Mouse (Mus musculus) MEL (cell line): ENCODE results near the gene Adprh. TPM values are rescaled to one million over a fixed set of nuclear protein-coding genes. Genes with fewer than 3 reads are reported as not detected.

Experiments
- DNase-seq: peaks from one replicate; pipeline ENCODE4 v3.0.0; 2011; ENCODE audit warnings: low read depth, low spot score
- H3K27ac ChIP-seq: 2 replicates; pipeline ENCODE4 v1.5.1; 2012; ENCODE audit warnings: low read depth, mild to moderate bottlenecking, control low read depth, low read length, moderate library complexity; ENCODE audit not compliant: control insufficient read depth
- H3K27me3 ChIP-seq, 2 experiments: fragments of 150-350 bp in 1 of 2; sonication (generic) in 1 of 2; 2 replicates each; pipeline ENCODE4 v1.6.1; 2012; ENCODE audit warnings: low read length in 2 of 2, mild to moderate bottlenecking in 2 of 2, improper control_type of control experiment in 1 of 2, moderate library complexity in 1 of 2; ENCODE audit not compliant: insufficient read depth in 2 of 2, control insufficient read depth in 1 of 2
- H3K36me3 ChIP-seq, 2 experiments: 2 replicates each; pipeline ENCODE4 v1.6.1; 2012 to 2014; ENCODE audit warnings: low read length in 2 of 2, improper control_type of control experiment in 1 of 2, inconsistent platforms in 1 of 2, mild to moderate bottlenecking in 1 of 2; ENCODE audit not compliant: insufficient read depth in 2 of 2, control insufficient read depth in 1 of 2
- H3K4me1 ChIP-seq, 2 experiments: fragments of 150-350 bp in 1 of 2; sonication (generic) in 1 of 2; 2 replicates each; pipeline ENCODE4 v1.6.1; 2012; ENCODE audit warnings: low read length in 2 of 2, improper control_type of control experiment in 1 of 2, mild to moderate bottlenecking in 1 of 2; ENCODE audit not compliant: insufficient read depth in 2 of 2, control insufficient read depth in 1 of 2
- H3K4me3 ChIP-seq, 2 experiments: fragments of 150-350 bp in 1 of 2; sonication (generic) in 1 of 2; 2 replicates each; pipeline ENCODE4 v1.5.1; 2012; ENCODE audit warnings: low read depth in 2 of 2, low read length in 2 of 2, mild to moderate bottlenecking in 2 of 2, moderate library complexity in 2 of 2, control low read depth in 1 of 2, improper control_type of control experiment in 1 of 2; ENCODE audit not compliant: control insufficient read depth in 1 of 2, insufficient read depth in 1 of 2
- H3K79me2 ChIP-seq: 2 replicates; pipeline ENCODE4 v1.6.1; 2012; ENCODE audit warnings: mild to moderate bottlenecking, low read length, moderate library complexity; ENCODE audit not compliant: control insufficient read depth, poor library complexity, insufficient read depth
- H3K9ac ChIP-seq: 2 replicates; pipeline ENCODE4 v1.6.1; 2012; ENCODE audit warnings: low read depth, mild to moderate bottlenecking, control low read depth, low read length, moderate library complexity; ENCODE audit not compliant: control insufficient read depth, poor library complexity, severe bottlenecking
- H3K9me3 ChIP-seq: fragments of 150-350 bp; sonication (generic); replicated peaks from 2 replicates; pipeline ENCODE4 v1.6.1; 2012; ENCODE audit warnings: mild to moderate bottlenecking, low read length, improper control_type of control experiment, moderate library complexity; ENCODE audit not compliant: insufficient read depth
- BHLHE40 ChIP-seq: IDR thresholded peaks from 2 replicates; pipeline ENCODE4 v1.6.1; 2012; ENCODE audit warnings: low read depth, mild to moderate bottlenecking, inconsistent platforms, low read length, improper control_type of control experiment, borderline replicate concordance
- CHD1 ChIP-seq: IDR thresholded peaks from 2 replicates; pipeline ENCODE4 v1.6.1; 2012; ENCODE audit warnings: low read depth, mild to moderate bottlenecking, inconsistent platforms, low read length, improper control_type of control experiment
- CHD2 ChIP-seq: IDR thresholded peaks from 2 replicates; pipeline ENCODE4 v1.6.1; 2011; ENCODE audit warnings: low read length, improper control_type of control experiment
- CTCF ChIP-seq, 3 experiments: IDR thresholded peaks in 2 of 3; conservative IDR thresholded peaks in 1 of 3; 2 replicates each; pipeline ENCODE4 v1.5.1; 2011 to 2012; ENCODE audit warnings: low read length in 3 of 3, low read depth in 2 of 3, mild to moderate bottlenecking in 2 of 3, improper control_type of control experiment in 1 of 3, inconsistent platforms in 1 of 3, mixed read lengths in 1 of 3, moderate library complexity in 1 of 3; ENCODE audit not compliant: control insufficient read depth in 1 of 3, insufficient read depth in 1 of 3, poor library complexity in 1 of 3, severe bottlenecking in 1 of 3
- E2F4 ChIP-seq: IDR thresholded peaks from 2 replicates; pipeline ENCODE4 v1.6.1; 2011; ENCODE audit warnings: low read depth, low read length, improper control_type of control experiment, borderline replicate concordance
- EP300 ChIP-seq, 2 experiments: IDR thresholded peaks; 2 replicates each; pipeline ENCODE4 v1.6.1; 2011; ENCODE audit warnings: improper control_type of control experiment in 2 of 2, low read length in 2 of 2, low read depth in 1 of 2, mild to moderate bottlenecking in 1 of 2
- ETS1 ChIP-seq: IDR thresholded peaks from 2 replicates; pipeline ENCODE4 v1.6.1; 2012; ENCODE audit warnings: low read depth, mild to moderate bottlenecking, inconsistent platforms, low read length, improper control_type of control experiment, moderate library complexity
- GABPA ChIP-seq: IDR thresholded peaks from 2 replicates; pipeline ENCODE4 v1.6.1; 2012; ENCODE audit warnings: low read depth, mild to moderate bottlenecking, inconsistent platforms, low read length, improper control_type of control experiment, moderate library complexity
- GATA1 ChIP-seq: IDR thresholded peaks from 2 replicates; pipeline ENCODE4 v1.6.1; 2011; ENCODE audit warnings: low read depth, low read length, improper control_type of control experiment
- HCFC1 ChIP-seq: IDR thresholded peaks from 2 replicates; pipeline ENCODE4 v1.6.1; 2012; ENCODE audit warnings: low read depth, mild to moderate bottlenecking, inconsistent platforms, low read length, improper control_type of control experiment, moderate library complexity
- JUND ChIP-seq: IDR thresholded peaks from 2 replicates; pipeline ENCODE4 v1.6.1; 2011; ENCODE audit warnings: low read depth, mild to moderate bottlenecking, improper control_type of control experiment, low read length
- KAT2A ChIP-seq: conservative IDR thresholded peaks from 2 replicates; pipeline ENCODE4 v1.6.1; 2012; ENCODE audit warnings: low read depth, low read length, improper control_type of control experiment, inconsistent platforms
- MAFK ChIP-seq: IDR thresholded peaks from 2 replicates; pipeline ENCODE4 v1.6.1; 2011; ENCODE audit warnings: low read depth, mild to moderate bottlenecking, low read length, improper control_type of control experiment, borderline replicate concordance
- MAX ChIP-seq: IDR thresholded peaks from 2 replicates; pipeline ENCODE4 v1.6.1; 2011; ENCODE audit warnings: low read length, improper control_type of control experiment
- MAZ ChIP-seq: IDR thresholded peaks from 2 replicates; pipeline ENCODE4 v1.6.1; 2012; ENCODE audit warnings: low read depth, mild to moderate bottlenecking, inconsistent platforms, low read length, improper control_type of control experiment
- MEF2A ChIP-seq: IDR thresholded peaks from 2 replicates; pipeline ENCODE4 v1.6.1; 2014; ENCODE audit warnings: low read depth, mild to moderate bottlenecking, inconsistent platforms, low read length, improper control_type of control experiment; ENCODE audit not compliant: poor library complexity, insufficient replicate concordance, severe bottlenecking; ENCODE audit errors: extremely low read depth
- MXI1 ChIP-seq: IDR thresholded peaks from 2 replicates; pipeline ENCODE4 v1.6.1; 2011; ENCODE audit warnings: mild to moderate bottlenecking, low read depth, low read length, improper control_type of control experiment
- MYB ChIP-seq: IDR thresholded peaks from 2 replicates; pipeline ENCODE4 v1.6.1; 2011; ENCODE audit warnings: mild to moderate bottlenecking, low read depth, low read length, improper control_type of control experiment
- MYC ChIP-seq: IDR thresholded peaks from 2 replicates; pipeline ENCODE4 v1.6.1; 2011; ENCODE audit warnings: low read depth, mild to moderate bottlenecking, low read length, improper control_type of control experiment, moderate library complexity
- NELFE ChIP-seq: IDR thresholded peaks from 2 replicates; pipeline ENCODE4 v1.6.1; 2011; ENCODE audit warnings: low read depth, low read length, improper control_type of control experiment
- NRF1 ChIP-seq: IDR thresholded peaks from 2 replicates; pipeline ENCODE4 v1.6.1; 2014; ENCODE audit warnings: low read depth, mild to moderate bottlenecking, inconsistent platforms, low read length, improper control_type of control experiment, moderate library complexity; ENCODE audit not compliant: poor library complexity, insufficient read depth, severe bottlenecking
- POLR2AphosphoS2 ChIP-seq: IDR thresholded peaks from 2 replicates; pipeline ENCODE4 v1.6.1; 2011; ENCODE audit warnings: low read length, improper control_type of control experiment
- POLR2AphosphoS5 ChIP-seq: IDR thresholded peaks from 2 replicates; pipeline ENCODE4 v1.6.1; 2012; ENCODE audit warnings: low read depth, borderline replicate concordance, mild to moderate bottlenecking, inconsistent platforms, low read length, moderate library complexity, mixed read lengths
- RCOR1 ChIP-seq: IDR thresholded peaks from 2 replicates; pipeline ENCODE4 v1.6.1; 2012; ENCODE audit warnings: low read depth, mild to moderate bottlenecking, inconsistent platforms, low read length, improper control_type of control experiment
- SIN3A ChIP-seq: IDR thresholded peaks from 2 replicates; pipeline ENCODE4 v1.6.1; 2012; ENCODE audit warnings: low read length, improper control_type of control experiment, inconsistent platforms
- SMC3 ChIP-seq: IDR thresholded peaks from 2 replicates; pipeline ENCODE4 v1.6.1; 2011; ENCODE audit warnings: low read depth, low read length, improper control_type of control experiment
- TAL1 ChIP-seq: IDR thresholded peaks from 2 replicates; pipeline ENCODE4 v1.6.1; 2012; ENCODE audit warnings: mild to moderate bottlenecking, inconsistent platforms, low read length, moderate library complexity, mixed read lengths
- TBP ChIP-seq: IDR thresholded peaks from 2 replicates; pipeline ENCODE4 v1.8.0; 2011; ENCODE audit warnings: low read depth, low read length, improper control_type of control experiment
- TCF12 ChIP-seq: IDR thresholded peaks from 2 replicates; pipeline ENCODE4 v1.6.1; 2014; ENCODE audit warnings: low read depth, mild to moderate bottlenecking, inconsistent platforms, low read length, improper control_type of control experiment, moderate library complexity
- UBTF ChIP-seq: IDR thresholded peaks from 2 replicates; pipeline ENCODE4 v1.6.1; 2012; ENCODE audit warnings: low read depth, mild to moderate bottlenecking, inconsistent platforms, low read length, improper control_type of control experiment, moderate library complexity, borderline replicate concordance; ENCODE audit not compliant: insufficient read depth
- USF2 ChIP-seq, 2 experiments: IDR thresholded peaks; 2 replicates each; pipeline ENCODE4 v1.6.1; 2011 to 2012; ENCODE audit warnings: improper control_type of control experiment in 2 of 2, low read length in 2 of 2, borderline replicate concordance in 1 of 2, inconsistent platforms in 1 of 2, low read depth in 1 of 2, mild to moderate bottlenecking in 1 of 2; ENCODE audit not compliant: insufficient read depth in 1 of 2
- ZC3H11A ChIP-seq: IDR thresholded peaks from 2 replicates; pipeline ENCODE4 v1.6.1; 2012; ENCODE audit warnings: low read depth, mild to moderate bottlenecking, inconsistent platforms, low read length, improper control_type of control experiment
- ZMIZ1 ChIP-seq: IDR thresholded peaks from 2 replicates; pipeline ENCODE4 v1.6.1; 2012; ENCODE audit warnings: low read depth, mild to moderate bottlenecking, inconsistent platforms, low read length, improper control_type of control experiment, moderate library complexity
- ZNF384 ChIP-seq: IDR thresholded peaks from 2 replicates; pipeline ENCODE4 v1.6.1; 2012; ENCODE audit warnings: low read depth, mild to moderate bottlenecking, inconsistent platforms, low read length, improper control_type of control experiment
- polyA plus RNA-seq, 2 experiments: library from polyadenylated mRNA; stranded (reverse) in 1 of 2; unstranded in 1 of 2; fragments of >175 nt in 1 of 2; fragments of >200 nt in 1 of 2; gene quantifications; 2 replicates each; pipeline versions ENCODE4 v1.2.1 to v1.2.4; 2012; ENCODE audit warnings: low replicate concordance in 2 of 2, low read depth in 1 of 2; ENCODE audit not compliant: insufficient read length in 2 of 2, insufficient read depth in 1 of 2, missing spikeins in 1 of 2
- total RNA-seq: library from RNA; depleted of rRNA; stranded (reverse); fragments of 300-350 nt; gene quantifications from 2 replicates; pipeline ENCODE4 v1.2.3, GENCODE M21; 2012; rRNA removed

Gene Adprh
- total RNA-seq (20.1 and 24.8 TPM in 2 replicates), polyA plus RNA-seq (10 to 100 TPM in 1 of 2 experiments, not detected in 1; 86.7 TPM)

GRCm38 (mm10) chr16:38452442-38453202 is at the start of gene Adprh:
TSS of gene Adprh (minus strand) at chr16:38452703.
- H3K9ac ChIP-seq = peak within 1 kb of the TSS; percentile 96
- H3K36me3 ChIP-seq = peaks cover 0 to 21% of the 10 kb centered on the region in 2 experiments; a peak in 2 of 4 replicates
- DNase-seq = peak; percentile 92
- no peaks in the 10 kb centered on the region for H3K9me3 ChIP-seq
- peak within 1 kb of the TSS; percentile 84 to 89 for H3K4me3 ChIP-seq
- H3K4me1 ChIP-seq = peaks cover 3 to 23% of the 10 kb centered on the region in 2 experiments
- no peaks in the 10 kb centered on the region for H3K27me3 ChIP-seq
- H3K79me2 ChIP-seq = peaks cover 13% of the 10 kb centered on the region
- peak within 1 kb of the TSS; percentile 85 for H3K27ac ChIP-seq
- no peak for TF ChIP-seq CTCF (IDR thresholded peaks at IDR 0.05 in 2 of 3, conservative IDR thresholded peaks at IDR 0.05 in 1 of 3; ENCODE audit: control insufficient read depth in 1 of 3, insufficient read depth in 1 of 3, low read depth in 2 of 3, low read length in 3 of 3, poor library complexity in 1 of 3, severe bottlenecking in 1 of 3)
- peak; percentile 76 for TF ChIP-seq MYC
- TF ChIP-seq KAT2A = no peak; the same call in 1 of the 2 replicates
- peak; percentile 68 for TF ChIP-seq TCF12
- TF ChIP-seq UBTF = 0 out of 2 replicates have a peak, but pooled peaks have one; percentile 77
- 0 out of 2 replicates have a peak, but pooled peaks have one; percentile 13 for TF ChIP-seq ETS1
- no peak for TF ChIP-seq ZNF384
- TF ChIP-seq USF2 (IDR thresholded peaks at IDR 0.05; ENCODE audit: borderline replicate concordance in 1 of 2, insufficient read depth in 1 of 2, low read depth in 1 of 2, low read length in 2 of 2) = no peak
- TF ChIP-seq GABPA = no peak
- no peak for TF ChIP-seq MAFK
- no peak for TF ChIP-seq TAL1
- TF ChIP-seq HCFC1 = peak; percentile 80
- TF ChIP-seq MEF2A = no peak
- TF ChIP-seq CHD2 = no peak
- TF ChIP-seq TBP = peak; percentile 47; the same call in 1 of the 2 replicates
- no peak for TF ChIP-seq ZC3H11A
- TF ChIP-seq RCOR1 = 0 out of 2 replicates have a peak, but pooled peaks have one; percentile 19
- TF ChIP-seq GATA1 = no peak
- TF ChIP-seq BHLHE40 = no peak
- peak; percentile 73 for TF ChIP-seq MXI1
- TF ChIP-seq MAZ = 0 out of 2 replicates have a peak, but pooled peaks have one; percentile 10
- peak; percentile 95 for TF ChIP-seq POLR2AphosphoS2
- no peak for TF ChIP-seq JUND
- TF ChIP-seq CHD1 = no peak; the same call in 1 of the 2 replicates
- no peak; the same call in 1 of the 2 replicates for TF ChIP-seq E2F4
- peak; percentile 97 for TF ChIP-seq NELFE
- TF ChIP-seq ZMIZ1 = peak; percentile 87
- TF ChIP-seq POLR2AphosphoS5 = no peak
- TF ChIP-seq MYB = no peak
- TF ChIP-seq NRF1 = peak; percentile 56
- no peak for TF ChIP-seq SMC3
- TF ChIP-seq EP300 (IDR thresholded peaks at IDR 0.05; ENCODE audit: low read depth in 1 of 2, low read length in 2 of 2) = no peak
- peak; percentile 71 for TF ChIP-seq MAX
- peak; percentile 36; the same call in 1 of the 2 replicates for TF ChIP-seq SIN3A
